Mouse (Mus musculus) midbrain, embryonic 15.5 days (tissue): ENCODE measurements around the gene Rnf144b. TPM values are rescaled to one million over a fixed set of nuclear protein-coding genes. Genes with fewer than 3 reads are reported as not detected.

Experiments
- ATAC-seq: fragments of 200-750 bp; cut with Nextera tagmentation; replicated peaks from 2 replicates; pipeline ENCODE4 v1.8.0; 2017; ENCODE audit warnings: moderate TSS enrichment
- H3K27ac ChIP-seq: fragments of 300-500 bp; sonication (generic); 2 replicates; pipeline ENCODE4 v1.5.1; 2015; ENCODE audit warnings: mild to moderate bottlenecking, inconsistent platforms
- H3K27me3 ChIP-seq: fragments of 300-500 bp; sonication (generic); replicated peaks from 2 replicates; pipeline ENCODE4 v1.6.1; 2015; ENCODE audit warnings: inconsistent platforms
- H3K36me3 ChIP-seq: fragments of 300-500 bp; sonication (generic); replicated peaks from 2 replicates; pipeline ENCODE4 v1.6.1; 2015; ENCODE audit warnings: inconsistent platforms
- H3K4me1 ChIP-seq: fragments of 300-500 bp; sonication (generic); 2 replicates; pipeline ENCODE4 v1.6.1; 2015; ENCODE audit warnings: inconsistent platforms
- H3K4me2 ChIP-seq: fragments of 300-500 bp; sonication (generic); 2 replicates; pipeline ENCODE4 v1.6.1; 2015; ENCODE audit warnings: inconsistent platforms, mild to moderate bottlenecking, moderate library complexity
- H3K4me3 ChIP-seq: fragments of 300-500 bp; sonication (generic); 2 replicates; pipeline ENCODE4 v1.5.1; 2015; ENCODE audit warnings: mild to moderate bottlenecking, inconsistent platforms
- H3K9ac ChIP-seq: fragments of 300-500 bp; sonication (generic); 2 replicates; pipeline ENCODE4 v1.6.1; 2015; ENCODE audit warnings: mild to moderate bottlenecking, inconsistent platforms
- H3K9me3 ChIP-seq: fragments of 300-500 bp; sonication (generic); 2 replicates; pipeline ENCODE4 v1.6.1; 2016; ENCODE audit warnings: inconsistent platforms
- WGBS: fragments of 180-500 bp; shearing (Covaris S2); methylation state at CpG from one replicate; pipeline ENCODE4 v1.1.7; 2015; ENCODE audit warnings: mixed read lengths; 5-methylcytosine and 5-hydroxymethylcytosine counted together
- polyA plus RNA-seq: library from polyadenylated mRNA; unstranded; fragments of >200 nt; fragmentation: Nextera tagmentation; extraction: Ambion mirVana; gene quantifications from 2 replicates; pipeline ENCODE4 v1.2.1, GENCODE M21; 2015

Gene Rnf144b
- 0.74 and 0.91 TPM in 2 replicates for polyA plus RNA-seq

- WGBS: 2% methylated on average over 55 of the region's 55 CpGs
- H3K4me1 ChIP-seq: peaks cover 18% of the 10 kb centered on the region
- H3K4me2 ChIP-seq: peak within 1 kb of the TSS; percentile 95
- peak within 1 kb of the TSS; percentile 46 for H3K4me3 ChIP-seq
- no peaks in the 10 kb centered on the region for H3K9me3 ChIP-seq
- no peak within 1 kb of the TSS for H3K27ac ChIP-seq
- peak within 1 kb of the TSS; percentile 46 for H3K9ac ChIP-seq
- no peak; the same call in 1 of the 2 replicates for ATAC-seq
- H3K36me3 ChIP-seq: no peaks in the 10 kb centered on the region
- peaks cover 19% of the 10 kb centered on the region for H3K27me3 ChIP-seq
Measured at GRCm38 (mm10) chr13:47122537-47123430, at the start of gene Rnf144b. Gene Rnf144b, plus strand, starts transcription at chr13:47122656.

- ATAC-seq: no peak
Measured at GRCm38 (mm10) chr13:47076156-47076555, 46.3 kb upstream of the Rnf144b start.

GRCm38 (mm10) chr13:47077367-47077766, 45.1 kb upstream of the Rnf144b start:
- no peak overlapping the region for H3K4me2 ChIP-seq
- peaks cover 53% of the 10 kb centered on the region for H3K36me3 ChIP-seq
- no peak overlapping the region for H3K27ac ChIP-seq
- H3K4me1 ChIP-seq: no peaks in the 10 kb centered on the region
- ATAC-seq: no peak
- H3K27me3 ChIP-seq: no peaks in the 10 kb centered on the region
- H3K4me3 ChIP-seq: no peak overlapping the region
- no peaks in the 10 kb centered on the region for H3K9me3 ChIP-seq
- H3K9ac ChIP-seq: no peak overlapping the region

More at GRCm38 (mm10) chr13:47076156-47076555, 46.3 kb upstream of the Rnf144b start:
- Histone ChIP-seq H3K27me3 (no peaks in the 10 kb centered on the region), H3K9me3 (no peaks in the 10 kb centered on the region), H3K4me3 (no peak overlapping the region), H3K4me1 (no peaks in the 10 kb centered on the region), H3K4me2 (no peak overlapping the region), H3K36me3 (peaks cover 54% of the 10 kb centered on the region), H3K9ac (no peak overlapping the region), H3K27ac (no peak overlapping the region)
- 91% methylated on average over 5 of the region's 5 CpGs for WGBS

- no peak overlapping the region for H3K27ac ChIP-seq
- WGBS: 70% methylated on average over 5 of the region's 5 CpGs
- H3K4me3 ChIP-seq: no peak overlapping the region
- H3K4me1 ChIP-seq: no peaks in the 10 kb centered on the region
- H3K9ac ChIP-seq: no peak overlapping the region
- H3K27me3 ChIP-seq: no peaks in the 10 kb centered on the region
- no peaks in the 10 kb centered on the region for H3K9me3 ChIP-seq
- no peak overlapping the region for H3K4me2 ChIP-seq
- ATAC-seq: no peak
- H3K36me3 ChIP-seq: peaks cover 60% of the 10 kb centered on the region
Measured at GRCm38 (mm10) chr13:47078799-47079198, 43.7 kb upstream of the Rnf144b start.

- Histone ChIP-seq H3K4me3 (no peak overlapping the region), H3K9me3 (no peaks in the 10 kb centered on the region), H3K9ac (no peak overlapping the region), H3K4me2 (no peak overlapping the region), H3K4me1 (no peaks in the 10 kb centered on the region), H3K36me3 (peaks cover 52% of the 10 kb centered on the region), H3K27ac (no peak overlapping the region), H3K27me3 (no peaks in the 10 kb centered on the region)
- no peak for ATAC-seq
- 85% methylated on average over 4 of the region's 4 CpGs for WGBS
Measured at GRCm38 (mm10) chr13:47080905-47081505, 41.5 kb upstream of the Rnf144b start.

- no peak overlapping the region for H3K27ac ChIP-seq
- no peak overlapping the region for H3K9ac ChIP-seq
- H3K9me3 ChIP-seq: no peaks in the 10 kb centered on the region
- no peaks in the 10 kb centered on the region for H3K27me3 ChIP-seq
- WGBS: 95% methylated on average over 1 of the region's 1 CpGs
- H3K4me1 ChIP-seq: no peaks in the 10 kb centered on the region
- H3K4me3 ChIP-seq: no peak overlapping the region
- ATAC-seq: no peak
- H3K4me2 ChIP-seq: no peak overlapping the region
- peaks cover 3% of the 10 kb centered on the region; the same call in 1 of the 2 replicates for H3K36me3 ChIP-seq
Measured at GRCm38 (mm10) chr13:47088433-47088832, 34.0 kb upstream of the Rnf144b start.

GRCm38 (mm10) chr13:47089271-47089670, 33.2 kb upstream of the Rnf144b start:
- Histone ChIP-seq H3K27me3 (no peaks in the 10 kb centered on the region), H3K9me3 (no peaks in the 10 kb centered on the region), H3K36me3 (peaks cover 3% of the 10 kb centered on the region; the same call in 1 of the 2 replicates), H3K9ac (no peak overlapping the region), H3K4me2 (no peak overlapping the region), H3K27ac (no peak overlapping the region), H3K4me3 (no peak overlapping the region), H3K4me1 (no peaks in the 10 kb centered on the region)
- WGBS: 91% methylated on average over 2 of the region's 2 CpGs
- no peak for ATAC-seq

GRCm38 (mm10) chr13:47093791-47094190, 28.7 kb upstream of the Rnf144b start:
- H3K4me1 ChIP-seq: no peaks in the 10 kb centered on the region
- no peaks in the 10 kb centered on the region for H3K9me3 ChIP-seq
- no peak overlapping the region for H3K27ac ChIP-seq
- no peak overlapping the region for H3K9ac ChIP-seq
- no peak overlapping the region for H3K4me3 ChIP-seq
- no peak overlapping the region for H3K4me2 ChIP-seq
- no peak for ATAC-seq
- WGBS: 97% methylated on average over 2 of the region's 2 CpGs
- no peaks in the 10 kb centered on the region for H3K27me3 ChIP-seq
- peaks cover 9% of the 10 kb centered on the region for H3K36me3 ChIP-seq

- H3K36me3 ChIP-seq: peaks cover 13% of the 10 kb centered on the region
- WGBS: 86% methylated on average over 2 of the region's 2 CpGs
Measured at GRCm38 (mm10) chr13:47096591-47096990, 25.9 kb upstream of the Rnf144b start.

GRCm38 (mm10) chr13:47099265-47099664, 23.2 kb upstream of the Rnf144b start:
- H3K27ac ChIP-seq: no peak overlapping the region
- peaks cover 13% of the 10 kb centered on the region for H3K36me3 ChIP-seq
- no peak overlapping the region for H3K4me2 ChIP-seq
- ATAC-seq: no peak
- 83% methylated on average over 7 of the region's 7 CpGs for WGBS
- no peaks in the 10 kb centered on the region for H3K9me3 ChIP-seq
- no peak overlapping the region for H3K4me3 ChIP-seq
- H3K4me1 ChIP-seq: peaks cover 15% of the 10 kb centered on the region
- no peak overlapping the region for H3K9ac ChIP-seq
- no peaks in the 10 kb centered on the region for H3K27me3 ChIP-seq

More at GRCm38 (mm10) chr13:47096591-47096990, 25.9 kb upstream of the Rnf144b start:
- Histone ChIP-seq H3K27ac (no peak overlapping the region), H3K27me3 (no peaks in the 10 kb centered on the region), H3K4me3 (no peak overlapping the region), H3K9ac (no peak overlapping the region), H3K4me1 (no peaks in the 10 kb centered on the region), H3K4me2 (no peak overlapping the region), H3K9me3 (no peaks in the 10 kb centered on the region)
- ATAC-seq: no peak

- Histone ChIP-seq H3K4me3 (no peak overlapping the region), H3K27me3 (no peaks in the 10 kb centered on the region), H3K27ac (no peak overlapping the region), H3K9me3 (no peaks in the 10 kb centered on the region), H3K4me1 (peaks cover 22% of the 10 kb centered on the region), H3K9ac (no peak overlapping the region), H3K4me2 (no peak overlapping the region), H3K36me3 (peaks cover 13% of the 10 kb centered on the region)
- 85% methylated on average over 2 of the region's 2 CpGs for WGBS
- ATAC-seq: no peak
Measured at GRCm38 (mm10) chr13:47100587-47100986, 21.9 kb upstream of the Rnf144b start.

GRCm38 (mm10) chr13:47104146-47104545, 18.3 kb upstream of the Rnf144b start:
- Histone ChIP-seq H3K36me3 (peaks cover 2% of the 10 kb centered on the region; the same call in 1 of the 2 replicates), H3K27me3 (no peaks in the 10 kb centered on the region), H3K4me2 (peak overlapping the region; percentile 79), H3K9ac (peak overlapping the region; percentile 17; the same call in 1 of the 2 replicates), H3K4me1 (peaks cover 27% of the 10 kb centered on the region), H3K9me3 (no peaks in the 10 kb centered on the region), H3K27ac (no peak overlapping the region), H3K4me3 (peak overlapping the region; percentile 95)
- 27% methylated on average over 2 of the region's 2 CpGs for WGBS
- no peak for ATAC-seq
